In the genomic region with DNA sequence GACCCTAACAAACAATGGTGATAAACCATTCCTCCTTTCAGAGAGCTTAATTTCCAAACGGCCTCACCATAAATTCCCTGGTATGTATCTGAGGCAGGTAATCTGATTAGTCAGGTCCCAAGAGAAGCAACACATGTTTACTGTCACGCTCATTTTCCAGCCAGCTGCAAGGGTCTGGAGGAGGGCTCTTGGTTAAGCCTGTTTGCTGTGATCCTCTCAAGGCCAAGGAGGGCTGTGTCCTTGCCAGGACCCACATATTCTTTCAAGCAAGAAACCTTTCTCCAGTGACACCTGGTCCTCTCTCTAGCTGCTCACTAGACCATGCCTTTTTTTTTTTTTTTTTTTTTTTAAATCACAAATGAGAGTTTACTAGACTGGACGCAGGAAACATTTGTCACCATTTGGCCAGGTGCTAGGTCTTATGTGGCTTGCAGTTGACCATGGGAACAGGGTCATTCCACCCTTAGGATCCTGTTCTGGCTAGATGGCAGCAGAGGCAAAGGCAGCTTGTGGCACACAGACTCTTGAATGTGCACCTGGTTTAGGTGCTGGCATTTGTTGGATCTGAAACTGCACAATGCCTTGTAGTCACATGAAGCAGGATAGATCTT, we compare ENCODE assay signal across 8 mouse cellular contexts.
DNase-seq lines count a peak whose midpoint lies in the region; ATAC-seq lines count a peak whose summit lies in the region.

No protein-coding gene starts in this region.

- no peak overlapping the region for H3K27ac ChIP-seq in hindbrain, embryonic 14.5 days
- peak overlapping the region; percentile 92 for H3K27ac ChIP-seq in limb, embryonic 13.5 days

- H3K4me2 ChIP-seq in hindbrain, embryonic 14.5 days (replicated peaks) = peak overlapping the region; percentile 25; the same call in 1 of the 2 replicates
- peak overlapping the region; percentile 56 for H3K4me2 ChIP-seq in limb, embryonic 13.5 days (replicated peaks)

- H3K27me3 ChIP-seq in hindbrain, embryonic 14.5 days (ENCODE audit: control insufficient read depth, insufficient read depth, low read length) = no peaks in the 10 kb centered on the region
- no peaks in the 10 kb centered on the region; the same call in 1 of the 2 replicates for H3K27me3 ChIP-seq in limb, embryonic 13.5 days

- ATAC-seq in cerebellum, adult (ENCODE audit: insufficient number of reproducible peaks, low FRiP score, low TSS enrichment) = peak; percentile 40; the same call in 1 of the 2 replicates
- ATAC-seq in hindbrain, embryonic 14.5 days (ENCODE audit: low FRiP score) = peak; percentile 44; the same call in 1 of the 2 replicates
- ATAC-seq in limb, embryonic 13.5 days (ENCODE audit: low FRiP score, low read depth) = peak; percentile 87
- no peak for ATAC-seq in inflammation-experienced regulatory T-cells, adult 6 months

- no peaks in the 10 kb centered on the region for H3K9me3 ChIP-seq in hindbrain, embryonic 14.5 days (ENCODE audit: control insufficient read depth, low read length)
- H3K9me3 ChIP-seq in limb, embryonic 13.5 days = no peaks in the 10 kb centered on the region

- H3K4me3 ChIP-seq in hindbrain, embryonic 14.5 days (replicated peaks; ENCODE audit: low read length) = no peak overlapping the region
- peak overlapping the region; percentile 15; the same call in 1 of the 2 replicates for H3K4me3 ChIP-seq in limb, embryonic 13.5 days

- no peak for DNase-seq in cerebellum, postnatal 25 days
- DNase-seq in A20 (ENCODE audit: low read depth, low spot score) = peak; percentile 3
- DNase-seq in hindbrain, embryonic 14.5 days (ENCODE audit: low spot score) = no peak
- no peak for DNase-seq in left cerebral cortex, postnatal 36 days (ENCODE audit: low spot score in 2 of 2)
- no peak for DNase-seq in frontal cortex, adult 2 months (ENCODE audit: extremely low spot score in 1 of 2, low spot score in 1 of 2)

- H3K9ac ChIP-seq in hindbrain, embryonic 14.5 days = no peak overlapping the region
- H3K9ac ChIP-seq in limb, embryonic 13.5 days = no peak overlapping the region

- intact Hi-C loops in left cerebral cortex, postnatal 36 days (cut with DNase I) = no loop called here

- 25% methylated on average over 3 of the region's 3 CpGs for WGBS in hindbrain, embryonic 14.5 days
- 14% methylated on average over 3 of the region's 3 CpGs for WGBS in limb, embryonic 13.5 days

- peaks cover 10% of the 10 kb centered on the region; the same call in 1 of the 2 replicates for H3K4me1 ChIP-seq in hindbrain, embryonic 14.5 days (replicated peaks; ENCODE audit: control insufficient read depth, insufficient read depth, low read length)
- peaks cover 55% of the 10 kb centered on the region for H3K4me1 ChIP-seq in limb, embryonic 13.5 days

- H3K36me3 ChIP-seq in hindbrain, embryonic 14.5 days (replicated peaks; ENCODE audit: control insufficient read depth, insufficient read depth) = no peaks in the 10 kb centered on the region
- H3K36me3 ChIP-seq in limb, embryonic 13.5 days = no peaks in the 10 kb centered on the region
